Mouse (Mus musculus): Measurements from ENCODE around the gene 1110051M20Rik.

DNA sequence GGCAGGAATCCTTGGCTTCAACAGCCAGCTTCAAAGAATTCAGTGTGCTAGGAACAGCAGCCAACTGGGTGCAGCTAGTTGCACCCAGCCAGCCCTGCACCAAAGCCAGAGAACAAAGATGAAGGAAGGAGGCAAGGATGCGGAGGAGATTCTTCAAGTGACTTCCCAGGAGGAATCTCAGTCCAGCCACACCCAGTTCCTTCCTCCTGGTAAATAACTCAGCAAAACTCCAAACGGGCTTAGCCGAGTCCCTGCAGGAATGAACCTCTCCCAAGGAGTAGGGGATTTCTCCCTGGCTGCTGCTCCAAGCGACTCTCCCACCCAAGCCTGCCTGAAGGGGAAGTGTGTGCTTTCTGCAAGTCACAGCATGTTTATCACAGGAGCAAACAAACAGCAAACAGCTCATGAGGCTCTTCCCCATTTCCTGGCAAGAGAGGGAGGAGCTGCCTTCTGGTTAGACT, 83.4 kb downstream of the 1110051M20Rik start:
- no peak for TF ChIP-seq CTCF (IDR thresholded peaks at IDR 0.05; ENCODE audit: borderline replicate concordance, insufficient read depth, low read depth, low read length)
- TF ChIP-seq POLR2A (IDR thresholded peaks at IDR 0.05; ENCODE audit: borderline replicate concordance, insufficient read depth, low read length) = no peak

All from cerebellum, adult 2 months (tissue).